Mouse (Mus musculus) forebrain, embryonic 16.5 days (tissue): ENCODE results near the gene Gm10912. TPM values are rescaled to one million over a fixed set of nuclear protein-coding genes. Genes with fewer than 3 reads are reported as not detected.

ENCODE experiments used
- ATAC-seq: fragments of 200-750 bp; cut with Nextera tagmentation; 2 replicates; pipeline ENCODE4 v1.8.0; 2017; ENCODE audit warnings: mild to moderate bottlenecking, moderate library complexity
- H3K27ac ChIP-seq: fragments of 300-500 bp; sonication (generic); 2 replicates; pipeline ENCODE4 v1.5.1; 2014; ENCODE audit warnings: low read length, control low read depth
- H3K27me3 ChIP-seq: fragments of 300-500 bp; sonication (generic); replicated peaks from 2 replicates; pipeline ENCODE4 v1.6.1; 2014; ENCODE audit warnings: low read length; ENCODE audit not compliant: control insufficient read depth, insufficient read depth
- H3K36me3 ChIP-seq: fragments of 300-500 bp; sonication (generic); 2 replicates; pipeline ENCODE4 v1.6.1; 2014; ENCODE audit not compliant: control insufficient read depth, insufficient read depth
- H3K4me1 ChIP-seq: fragments of 300-500 bp; sonication (generic); replicated peaks from 2 replicates; pipeline ENCODE4 v1.6.1; 2014; ENCODE audit warnings: low read length; ENCODE audit not compliant: control insufficient read depth, insufficient read depth
- H3K4me2 ChIP-seq: fragments of 300-500 bp; sonication (generic); 2 replicates; pipeline ENCODE4 v1.6.1; 2014; ENCODE audit warnings: mild to moderate bottlenecking, low read length, control low read depth
- H3K4me3 ChIP-seq: fragments of 300-500 bp; sonication (generic); replicated peaks from 2 replicates; pipeline ENCODE4 v1.5.1; 2014; ENCODE audit warnings: mild to moderate bottlenecking, low read length, control low read depth
- H3K9ac ChIP-seq: fragments of 300-500 bp; sonication (generic); replicated peaks from 2 replicates; pipeline ENCODE4 v1.6.1; 2014; ENCODE audit warnings: low read depth, low read length, control low read depth
- H3K9me3 ChIP-seq: fragments of 300-500 bp; sonication (generic); 2 replicates; pipeline ENCODE4 v1.6.1; 2016; ENCODE audit warnings: low read length; ENCODE audit not compliant: control insufficient read depth
- WGBS: fragments of 180-500 bp; shearing (Covaris S2); extraction: QIAGEN DNeasy Blood & Tissue Kit; methylation state at CpG from one replicate; pipeline ENCODE4 v1.1.7; 2014; 5-methylcytosine and 5-hydroxymethylcytosine counted together
- polyA plus RNA-seq: library from polyadenylated mRNA; unstranded; fragments of >200 nt; fragmentation: Nextera tagmentation; extraction: Ambion mirVana; gene quantifications from 2 replicates; pipeline ENCODE4 v1.2.1, GENCODE M21; 2015

The Gm10912 gene
- polyA plus RNA-seq, 1 experiment from 2014 or later: not detected

DNA sequence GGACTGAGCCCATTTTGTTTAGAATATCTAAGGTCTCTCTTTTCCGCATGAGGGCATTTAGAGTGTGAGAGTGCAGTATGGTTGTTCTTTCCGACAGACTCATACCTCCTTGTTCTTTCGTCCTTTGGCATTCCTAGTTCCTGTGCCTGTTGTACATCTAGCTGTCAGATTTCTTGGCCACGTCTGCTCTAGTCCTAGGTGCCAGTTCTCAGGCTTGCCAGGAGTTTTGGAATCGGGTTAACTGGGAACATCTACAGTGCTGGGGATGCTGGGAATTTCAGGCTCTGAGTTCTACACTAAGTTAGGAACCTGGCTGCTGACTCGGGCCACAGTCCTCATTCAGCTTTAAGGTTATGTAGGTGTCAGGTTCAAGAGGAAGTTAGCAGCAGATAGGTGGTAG is 30.0 kb upstream of the Gm10912 start:
- no peak overlapping the region for H3K9ac ChIP-seq
- H3K27me3 ChIP-seq: no peaks in the 10 kb centered on the region
- H3K27ac ChIP-seq: no peak overlapping the region
- H3K9me3 ChIP-seq: no peaks in the 10 kb centered on the region
- no peaks in the 10 kb centered on the region for H3K4me1 ChIP-seq
- H3K4me3 ChIP-seq: no peak overlapping the region
- peaks cover 11% of the 10 kb centered on the region; the same call in 1 of the 2 replicates for H3K36me3 ChIP-seq
- ATAC-seq: no peak
- 73% methylated on average over 6 of the region's 6 CpGs for WGBS
- H3K4me2 ChIP-seq: no peak overlapping the region

DNA sequence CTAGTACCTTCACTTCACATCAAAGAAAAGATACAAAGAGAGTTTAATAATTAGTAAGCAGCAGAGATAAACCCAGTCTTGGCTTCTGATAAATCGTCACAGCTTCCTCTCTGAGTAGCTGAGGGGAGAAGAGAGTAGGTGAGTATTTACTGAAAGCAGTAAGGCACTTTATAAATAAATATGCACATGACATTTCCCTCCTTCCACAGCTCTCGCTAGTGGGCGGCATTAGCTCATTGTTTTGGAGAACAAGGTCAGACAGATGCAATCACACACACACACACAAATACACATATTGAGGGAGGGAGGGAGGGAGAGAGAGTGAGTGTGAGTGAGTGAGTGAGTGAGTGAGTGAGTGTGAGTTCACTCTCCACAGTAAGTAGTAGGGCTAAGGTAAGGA is 29.3 kb upstream of the Gm10912 start:
- H3K27ac ChIP-seq: no peak overlapping the region
- no peak for ATAC-seq
- H3K9me3 ChIP-seq: no peaks in the 10 kb centered on the region
- no peak overlapping the region for H3K4me2 ChIP-seq
- H3K4me1 ChIP-seq: no peaks in the 10 kb centered on the region
- H3K36me3 ChIP-seq: peaks cover 11% of the 10 kb centered on the region; the same call in 1 of the 2 replicates
- no peak overlapping the region for H3K4me3 ChIP-seq
- no peaks in the 10 kb centered on the region for H3K27me3 ChIP-seq
- WGBS: 53% methylated on average over 3 of the region's 3 CpGs
- no peak overlapping the region for H3K9ac ChIP-seq

DNA sequence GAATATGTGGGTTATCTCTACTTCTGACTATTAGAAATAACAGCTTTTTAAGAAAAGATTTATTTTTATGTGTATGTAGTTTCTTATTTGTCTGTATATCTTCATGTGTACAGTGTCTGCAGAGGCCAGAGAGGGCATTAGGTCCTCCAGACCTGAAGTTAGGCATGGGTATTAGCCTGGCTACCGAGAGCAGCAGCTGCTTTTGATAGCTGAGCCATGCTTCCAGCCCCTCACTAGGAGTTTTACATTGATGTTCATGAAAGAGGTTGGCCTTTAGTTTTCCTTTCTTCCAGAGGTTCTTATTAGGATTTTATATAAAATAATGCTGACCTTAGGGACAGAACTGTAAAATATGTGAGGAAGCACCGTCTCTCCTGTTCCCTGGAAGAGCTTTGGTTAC is 27.4 kb upstream of the Gm10912 start:
- no peaks in the 10 kb centered on the region for H3K9me3 ChIP-seq
- H3K36me3 ChIP-seq: peaks cover 11% of the 10 kb centered on the region; the same call in 1 of the 2 replicates
- H3K27me3 ChIP-seq: no peaks in the 10 kb centered on the region
- WGBS: 64% methylated on average over 2 of the region's 2 CpGs
- no peak overlapping the region for H3K27ac ChIP-seq
- no peaks in the 10 kb centered on the region for H3K4me1 ChIP-seq
- no peak overlapping the region for H3K4me2 ChIP-seq
- no peak overlapping the region for H3K9ac ChIP-seq
- no peak overlapping the region for H3K4me3 ChIP-seq
- ATAC-seq: no peak

DNA sequence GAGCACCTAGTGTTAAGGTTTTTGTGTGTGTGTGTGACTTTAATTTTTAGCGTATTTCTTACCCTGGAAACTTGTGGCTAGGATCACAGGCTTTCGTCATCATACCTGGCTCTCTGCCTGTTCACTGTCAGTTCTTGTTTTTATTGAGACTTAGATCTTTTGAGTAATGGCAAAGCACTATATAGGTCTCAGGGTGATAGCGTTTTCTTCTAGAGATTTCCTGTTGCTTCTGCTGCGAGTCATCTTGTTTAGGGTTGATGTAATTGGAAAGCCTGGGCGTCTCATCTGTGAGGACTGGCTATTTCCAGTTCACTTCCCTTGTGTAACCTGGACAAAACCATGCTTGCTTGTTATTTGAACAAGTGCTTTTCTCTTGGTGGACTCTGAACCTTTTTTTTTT is 24.0 kb upstream of the Gm10912 start:
- WGBS: 66% methylated on average over 5 of the region's 5 CpGs
- H3K27me3 ChIP-seq: no peaks in the 10 kb centered on the region
- no peak for ATAC-seq
- H3K4me3 ChIP-seq: no peak overlapping the region
- no peaks in the 10 kb centered on the region for H3K9me3 ChIP-seq
- no peak overlapping the region for H3K4me2 ChIP-seq
- H3K36me3 ChIP-seq: peaks cover 11% of the 10 kb centered on the region
- H3K9ac ChIP-seq: no peak overlapping the region
- no peak overlapping the region for H3K27ac ChIP-seq
- no peaks in the 10 kb centered on the region for H3K4me1 ChIP-seq

DNA sequence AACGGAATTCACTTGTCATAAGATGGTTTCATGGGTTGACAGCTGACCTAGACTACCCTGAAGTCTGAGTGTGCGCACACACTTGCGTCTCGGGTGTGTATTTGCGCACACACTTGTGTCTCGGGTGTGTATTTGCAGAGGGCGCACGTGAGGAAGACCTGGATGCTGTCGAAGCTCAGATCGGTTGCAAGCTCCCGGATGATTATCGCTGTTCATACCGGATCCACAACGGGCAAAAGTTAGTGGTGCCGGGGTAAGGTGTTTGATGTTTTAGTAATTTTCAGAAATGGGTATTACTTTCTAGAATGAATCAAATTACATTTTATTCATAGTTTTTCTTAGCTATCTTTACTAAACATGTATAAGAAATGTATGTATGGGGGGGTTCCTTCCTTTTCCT is 22.9 kb upstream of the Gm10912 start:
- no peak overlapping the region for H3K27ac ChIP-seq
- H3K27me3 ChIP-seq: no peaks in the 10 kb centered on the region
- H3K9me3 ChIP-seq: no peaks in the 10 kb centered on the region
- no peak for ATAC-seq
- H3K9ac ChIP-seq: no peak overlapping the region
- WGBS: 97% methylated on average over 15 of the region's 15 CpGs
- H3K4me2 ChIP-seq: no peak overlapping the region
- H3K4me3 ChIP-seq: no peak overlapping the region
- H3K36me3 ChIP-seq: peaks cover 9% of the 10 kb centered on the region
- no peaks in the 10 kb centered on the region for H3K4me1 ChIP-seq

DNA sequence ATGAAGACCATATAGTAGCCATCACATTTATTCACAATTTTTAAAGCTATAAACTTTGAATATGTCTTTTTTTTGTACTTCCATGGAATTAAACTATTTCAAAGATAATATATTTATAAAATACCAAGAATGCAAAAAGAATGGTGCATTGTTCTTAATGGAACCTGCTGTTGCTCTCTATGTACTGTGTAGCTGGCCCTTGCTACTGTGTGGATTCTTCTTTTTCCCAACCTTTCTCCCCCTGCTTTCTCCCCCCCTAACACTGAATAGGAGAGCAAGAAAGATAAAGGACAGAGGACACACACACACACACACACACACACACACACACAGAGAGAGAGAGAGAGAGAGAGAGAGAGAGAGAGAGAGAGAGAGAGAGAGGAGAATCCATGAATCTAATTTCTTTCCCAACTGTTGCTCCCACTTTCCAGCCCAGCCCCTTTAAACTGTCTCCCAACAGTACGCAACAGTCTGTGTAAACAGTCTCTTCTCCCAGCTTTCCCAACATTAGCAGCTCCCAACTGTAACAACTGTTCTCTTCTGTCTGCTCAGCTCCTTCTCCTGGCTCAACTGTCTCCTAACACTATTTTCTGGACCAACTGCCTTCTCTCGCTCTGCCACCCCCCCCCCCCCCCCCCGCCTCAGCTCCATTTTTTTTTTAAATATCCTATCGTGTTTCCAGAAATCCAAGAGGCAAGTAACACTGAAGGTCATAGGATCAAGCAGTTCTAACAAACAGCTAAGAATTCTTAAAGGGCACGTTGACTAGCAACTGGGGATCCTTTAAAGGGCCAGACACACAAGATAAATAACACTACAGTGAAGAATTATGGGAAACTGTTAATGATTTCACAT is 21.8 kb upstream of the Gm10912 start:
- Histone ChIP-seq H3K27ac (no peak overlapping the region), H3K36me3 (peaks cover 13% of the 10 kb centered on the region), H3K4me3 (no peak overlapping the region), H3K4me2 (no peak overlapping the region), H3K9ac (no peak overlapping the region), H3K27me3 (no peaks in the 10 kb centered on the region), H3K4me1 (no peaks in the 10 kb centered on the region), H3K9me3 (no peaks in the 10 kb centered on the region)
- no peak for ATAC-seq
- 66% methylated on average over 5 of the region's 5 CpGs for WGBS

DNA sequence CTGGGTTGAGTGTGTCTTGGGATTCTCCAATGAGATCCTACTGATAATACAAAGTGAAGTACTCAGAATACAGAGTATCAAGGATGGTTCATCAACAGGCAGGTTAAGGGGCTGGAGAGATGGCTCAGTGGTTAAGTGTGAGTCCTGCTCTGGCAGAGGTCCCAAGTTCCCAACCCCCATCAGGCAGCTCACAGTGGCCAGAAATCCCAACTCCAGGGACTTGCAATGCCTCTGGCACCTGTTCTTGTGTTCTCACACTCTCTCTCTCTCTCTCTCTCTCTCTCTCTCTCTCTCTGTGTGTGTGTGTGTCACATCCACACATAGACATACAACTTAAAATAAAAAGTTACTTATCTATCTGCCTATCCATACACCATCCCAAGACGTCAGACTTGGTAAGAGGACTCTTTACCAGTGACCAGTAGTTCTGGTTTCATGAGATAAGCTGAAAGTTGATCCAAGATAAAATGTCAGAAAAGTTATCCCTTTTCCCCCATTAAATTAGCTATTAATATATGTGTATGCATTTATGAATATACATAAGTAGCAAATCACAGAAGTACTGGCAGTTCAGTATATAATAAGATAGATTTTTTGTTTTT is 21.0 kb upstream of the Gm10912 start:
- peaks cover 13% of the 10 kb centered on the region for H3K36me3 ChIP-seq
- WGBS: 89% methylated on average over 1 of the region's 1 CpGs

DNA sequence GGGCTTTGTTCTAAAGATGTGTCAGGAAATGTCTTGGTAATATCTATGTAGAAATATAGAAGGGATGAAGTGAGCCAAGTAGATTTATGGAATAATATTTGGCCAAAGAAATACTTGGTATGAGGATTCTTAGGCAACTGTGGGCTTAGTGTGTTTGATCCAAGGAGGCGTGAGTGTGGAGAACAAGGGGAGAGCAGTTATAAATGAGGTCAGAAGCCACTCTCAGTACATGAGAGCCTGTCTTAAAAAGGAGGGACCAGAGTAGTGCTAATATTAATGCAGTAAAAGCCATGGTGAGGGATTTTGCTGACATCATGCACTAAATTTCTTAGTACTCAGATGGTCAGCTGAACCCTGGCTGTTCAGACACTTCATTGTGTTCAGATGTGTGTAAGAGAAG is 7.2 kb upstream of the Gm10912 start:
- Histone ChIP-seq H3K4me2 (no peak overlapping the region), H3K4me3 (no peak overlapping the region), H3K27me3 (no peaks in the 10 kb centered on the region), H3K4me1 (no peaks in the 10 kb centered on the region), H3K27ac (no peak overlapping the region), H3K36me3 (peaks cover 23% of the 10 kb centered on the region), H3K9ac (no peak overlapping the region), H3K9me3 (no peaks in the 10 kb centered on the region)
- ATAC-seq: no peak
- 85% methylated on average over 1 of the region's 1 CpGs for WGBS

More for the DNA sequence above, 21.0 kb upstream of the Gm10912 start:
- Histone ChIP-seq H3K4me1 (no peaks in the 10 kb centered on the region), H3K27ac (no peak overlapping the region), H3K27me3 (no peaks in the 10 kb centered on the region), H3K4me3 (no peak overlapping the region), H3K9me3 (no peaks in the 10 kb centered on the region), H3K9ac (no peak overlapping the region), H3K4me2 (no peak overlapping the region)
- ATAC-seq: no peak

DNA sequence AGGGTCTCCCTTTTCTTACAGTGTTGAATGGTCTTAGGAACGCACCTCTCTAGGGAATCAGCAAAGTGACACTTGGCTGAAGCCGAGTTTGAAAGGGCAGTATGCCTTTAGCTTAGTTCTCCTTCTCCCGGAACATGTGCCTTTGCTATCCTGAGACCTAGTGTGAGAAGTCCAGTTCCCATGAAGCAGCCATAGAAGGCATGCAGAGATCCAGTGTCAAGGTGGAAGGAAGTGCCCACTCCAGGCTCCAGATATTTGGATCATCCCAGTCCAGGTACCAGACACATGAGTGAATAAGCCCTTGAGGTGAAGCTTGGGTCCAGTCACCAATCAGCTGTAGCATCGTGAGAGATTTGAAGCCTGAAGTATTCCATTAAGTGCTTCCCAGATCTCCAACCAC is 6.7 kb upstream of the Gm10912 start:
- H3K9me3 ChIP-seq: no peaks in the 10 kb centered on the region
- 93% methylated on average over 4 of the region's 4 CpGs for WGBS
- no peak for ATAC-seq
- no peaks in the 10 kb centered on the region for H3K27me3 ChIP-seq
- H3K9ac ChIP-seq: no peak overlapping the region
- no peaks in the 10 kb centered on the region for H3K4me1 ChIP-seq
- no peak overlapping the region for H3K27ac ChIP-seq
- H3K4me2 ChIP-seq: no peak overlapping the region
- H3K4me3 ChIP-seq: no peak overlapping the region
- peaks cover 20% of the 10 kb centered on the region for H3K36me3 ChIP-seq
